Mouse (Mus musculus) limb, embryonic 14.5 days (tissue): ENCODE data around the gene Gm44805. TPM values are rescaled to one million over a fixed set of nuclear protein-coding genes. Genes with fewer than 3 reads are reported as not detected.

ENCODE experiments used
- ATAC-seq: fragments of 200-750 bp; cut with Nextera tagmentation; 2 replicates; pipeline ENCODE4 v1.8.0; 2017; ENCODE audit warnings: low read depth, moderate number of reproducible peaks, moderate TSS enrichment; ENCODE audit not compliant: low FRiP score
- DNase-seq: peaks from one replicate; pipeline ENCODE4 v3.0.0-alpha.2; 2015; ENCODE audit warnings: low spot score
- H3K27ac ChIP-seq: fragments of 300-500 bp; sonication (generic); replicated peaks from 2 replicates; pipeline ENCODE4 v1.5.1; 2014; ENCODE audit warnings: low read depth, mild to moderate bottlenecking, low read length, moderate library complexity, mixed read lengths
- H3K27me3 ChIP-seq: fragments of 300-500 bp; sonication (generic); 2 replicates; pipeline ENCODE4 v1.6.1; 2014; ENCODE audit warnings: low read length, mixed read lengths; ENCODE audit not compliant: control insufficient read depth, insufficient read depth
- H3K36me3 ChIP-seq: fragments of 300-500 bp; sonication (generic); 2 replicates; pipeline ENCODE4 v1.6.1; 2014; ENCODE audit warnings: mild to moderate bottlenecking, low read length, moderate library complexity, mixed read lengths; ENCODE audit not compliant: control insufficient read depth, insufficient read depth
- H3K4me1 ChIP-seq: fragments of 300-500 bp; sonication (generic); 2 replicates; pipeline ENCODE4 v1.6.1; 2014; ENCODE audit warnings: antibody characterized with exemption, low read length, mixed read lengths; ENCODE audit not compliant: control insufficient read depth, insufficient read depth
- H3K4me2 ChIP-seq: fragments of 300-500 bp; sonication (generic); replicated peaks from 2 replicates; pipeline ENCODE4 v1.6.1; 2014; ENCODE audit warnings: low read depth, mild to moderate bottlenecking, low read length, moderate library complexity; ENCODE audit not compliant: severe bottlenecking
- H3K4me3 ChIP-seq: fragments of 300-500 bp; sonication (generic); replicated peaks from 2 replicates; pipeline ENCODE4 v1.5.1; 2014; ENCODE audit warnings: low read length
- H3K9ac ChIP-seq: fragments of 300-500 bp; sonication (generic); 2 replicates; pipeline ENCODE4 v1.6.1; 2014; ENCODE audit warnings: mild to moderate bottlenecking, low read depth, low read length, moderate library complexity; ENCODE audit not compliant: severe bottlenecking
- H3K9me3 ChIP-seq: fragments of 300-500 bp; sonication (generic); 2 replicates; pipeline ENCODE4 v1.6.1; 2016; ENCODE audit warnings: low read length; ENCODE audit not compliant: control insufficient read depth
- POLR2A ChIP-seq: fragments of 200-500 bp; IDR thresholded peaks from 2 replicates; pipeline ENCODE4 v1.8.0; 2012; ENCODE audit warnings: inconsistent platforms, mild to moderate bottlenecking, moderate library complexity, borderline replicate concordance; ENCODE audit not compliant: insufficient read depth, insufficient read length; ENCODE audit errors: extremely low read depth
- WGBS: fragments of 180-500 bp; shearing (Covaris S2); extraction: QIAGEN DNeasy Blood & Tissue Kit; methylation state at CpG from one replicate; pipeline ENCODE4 v1.1.7; 2014; 5-methylcytosine and 5-hydroxymethylcytosine counted together
- polyA plus RNA-seq, 2 experiments: library from polyadenylated mRNA; depleted of rRNA in 1 of 2; stranded (reverse) in 1 of 2; unstranded in 1 of 2; fragments of >200 nt; fragmentation: Nextera tagmentation in 1 of 2; extraction: Ambion mirVana in 1 of 2; gene quantifications; 2 replicates each; pipeline versions ENCODE4 v1.2.1 to v1.2.3; 2012 to 2014

The Gm44805 gene
- polyA plus RNA-seq, 2 experiments: not detected

GRCm38 (mm10) chr7:19682979-19683378, 1.8 kb upstream of the Gm44805 start:
- no peak overlapping the region for H3K4me3 ChIP-seq
- H3K9ac ChIP-seq: no peak overlapping the region
- no peak for TF ChIP-seq POLR2A
- DNase-seq (no peak), ATAC-seq (no peak)
- H3K36me3 ChIP-seq: no peaks in the 10 kb centered on the region
- no peaks in the 10 kb centered on the region for H3K9me3 ChIP-seq
- WGBS: 45% methylated on average over 3 of the region's 3 CpGs
- no peak overlapping the region for H3K27ac ChIP-seq
- no peaks in the 10 kb centered on the region for H3K4me1 ChIP-seq
- H3K4me2 ChIP-seq: no peak overlapping the region
- no peaks in the 10 kb centered on the region for H3K27me3 ChIP-seq

GRCm38 (mm10) chr7:19680702-19681101, 521 bp downstream of the Gm44805 start:
- TF ChIP-seq POLR2A: no peak
- Histone ChIP-seq H3K36me3 (no peaks in the 10 kb centered on the region), H3K27me3 (no peaks in the 10 kb centered on the region), H3K9ac (no peak overlapping the region), H3K27ac (no peak overlapping the region), H3K4me1 (no peaks in the 10 kb centered on the region), H3K4me2 (no peak overlapping the region), H3K4me3 (no peak overlapping the region), H3K9me3 (no peaks in the 10 kb centered on the region)
- DNase-seq (no peak), ATAC-seq (no peak)
- 85% methylated on average over 2 of the region's 2 CpGs for WGBS

- ATAC-seq: no peak
- no peak for TF ChIP-seq POLR2A
- H3K36me3 ChIP-seq: no peaks in the 10 kb centered on the region
- H3K4me1 ChIP-seq: no peaks in the 10 kb centered on the region
- WGBS: 85% methylated on average over 3 of the region's 3 CpGs
- no peak overlapping the region for H3K4me2 ChIP-seq
- H3K27me3 ChIP-seq: no peaks in the 10 kb centered on the region
- H3K27ac ChIP-seq: no peak overlapping the region
- DNase-seq: no peak
- H3K4me3 ChIP-seq: no peak overlapping the region
- H3K9me3 ChIP-seq: no peaks in the 10 kb centered on the region
- no peak overlapping the region for H3K9ac ChIP-seq
Observed at GRCm38 (mm10) chr7:19678901-19679300, 2.3 kb downstream of the Gm44805 start.

GRCm38 (mm10) chr7:19677872-19678271, 3.4 kb downstream of the Gm44805 start, which contains the start of gene Apoc2:
TSS of gene Apoc2 (minus strand) at chr7:19677941.
- DNase-seq (no peak), ATAC-seq (no peak)
- Histone ChIP-seq H3K27ac (no peak within 1 kb of the TSS), H3K27me3 (no peaks in the 10 kb centered on the region), H3K4me3 (no peak within 1 kb of the TSS), H3K9me3 (no peaks in the 10 kb centered on the region), H3K36me3 (no peaks in the 10 kb centered on the region), H3K4me1 (no peaks in the 10 kb centered on the region), H3K4me2 (no peak within 1 kb of the TSS), H3K9ac (no peak within 1 kb of the TSS)
- no peak for TF ChIP-seq POLR2A
- WGBS: 76% methylated on average over 8 of the region's 8 CpGs

- Histone ChIP-seq H3K4me3 (no peak overlapping the region), H3K9me3 (no peaks in the 10 kb centered on the region), H3K27me3 (no peaks in the 10 kb centered on the region), H3K9ac (no peak overlapping the region), H3K4me1 (no peaks in the 10 kb centered on the region), H3K36me3 (no peaks in the 10 kb centered on the region), H3K4me2 (no peak overlapping the region), H3K27ac (no peak overlapping the region)
- TF ChIP-seq POLR2A: no peak
- WGBS: 66% methylated on average over 1 of the region's 1 CpGs
- ATAC-seq (no peak), DNase-seq (no peak)
Observed at GRCm38 (mm10) chr7:19676662-19677061, 4.6 kb downstream of the Gm44805 start.

GRCm38 (mm10) chr7:19675824-19676223, 5.4 kb downstream of the Gm44805 start:
- Histone ChIP-seq H3K36me3 (no peaks in the 10 kb centered on the region), H3K4me2 (no peak overlapping the region), H3K4me1 (no peaks in the 10 kb centered on the region), H3K9me3 (no peaks in the 10 kb centered on the region), H3K9ac (no peak overlapping the region), H3K27ac (no peak overlapping the region), H3K4me3 (no peak overlapping the region), H3K27me3 (no peaks in the 10 kb centered on the region)
- DNase-seq (no peak), ATAC-seq (no peak)
- no peak for TF ChIP-seq POLR2A
- WGBS: 85% methylated on average over 10 of the region's 10 CpGs
